Mouse (Mus musculus): ENCODE measurements at regions not wholly inside any gene's neighbourhood (a gene's known extent, or its start where the extent isn't known, plus 50 kb on each side); places are given as distances from the start of the nearest gene placed in this dataset.
A peak's percentile ranks its signal among the peaks of the same experiment; 100 is the strongest.

GRCm38 (mm10) chr1:6928658-6929057 is 2121.0 kb downstream of the Gm37988 start:
- DNase-seq (ENCODE audit: low read depth, low spot score): no peak

- no peak for DNase-seq (ENCODE audit: low read depth, low spot score)
These were observed 2124.2 kb downstream of the Gm37988 start for GRCm38 (mm10) chr1:6931876-6932275.

- DNase-seq (ENCODE audit: low read depth, low spot score): no peak
These were observed 2162.1 kb downstream of the Gm37988 start for GRCm38 (mm10) chr1:6969838-6970237.

GRCm38 (mm10) chr1:6973749-6974327 is 2166.1 kb downstream of the Gm37988 start:
- no peak for DNase-seq (ENCODE audit: low read depth, low spot score)

GRCm38 (mm10) chr1:6979626-6980025 is 2171.9 kb downstream of the Gm37988 start:
- no peak for DNase-seq (ENCODE audit: low read depth, low spot score)

GRCm38 (mm10) chr1:6984226-6984625 is 2176.5 kb downstream of the Gm37988 start:
- peak; percentile 8 for DNase-seq (ENCODE audit: low read depth, low spot score)

- DNase-seq (ENCODE audit: low read depth, low spot score): peak; percentile 64
These were observed 2189.9 kb downstream of the Gm37988 start for GRCm38 (mm10) chr1:6997611-6998010.

- peak; percentile 79 for DNase-seq (ENCODE audit: low read depth, low spot score)
These were observed 2202.5 kb downstream of the Gm37988 start for GRCm38 (mm10) chr1:7010184-7010583.

All from ES-CJ7 (cell line).